ENCODE assay signal across 10 mouse cellular contexts in genomic region chr19:41734685-41735084, GRCm38 (mm10). TPM values are rescaled to one million over a fixed set of nuclear protein-coding genes. Genes with fewer than 3 reads are reported as not detected.
A peak's percentile ranks its signal among the peaks of the same experiment; 100 is the strongest.
DNase-seq lines count a peak whose midpoint lies in the region; ATAC-seq and TF ChIP-seq lines count a peak whose summit lies in the region.
"Had no signal": no experiment of that assay in that cellular context is flagged by ENCODE, and none has a peak within 500 bp of the region (broad histone marks: within the 10 kb centered on the region; RNA-seq: fewer than 3 reads in every experiment).

No protein-coding gene starts in this region.

- no peak overlapping the region for H3K4me2 ChIP-seq in lung, postnatal 0 days (replicated peaks; ENCODE audit: low read depth, low read length)
- H3K4me2 ChIP-seq in forebrain, embryonic 16.5 days (ENCODE audit: low read length), result no peak overlapping the region
- no peak overlapping the region for H3K4me2 ChIP-seq in liver, embryonic 11.5 days
- H3K4me2 ChIP-seq: heart, embryonic 15.5 days; lung, embryonic 15.5 days had no signal

- H3K4me1 ChIP-seq in lung, postnatal 0 days (ENCODE audit: insufficient read depth, low read depth, low read length), result no peaks in the 10 kb centered on the region
- H3K4me1 ChIP-seq in lung, adult 2 months (ENCODE audit: control insufficient read depth, insufficient read depth, low read length), result no peaks in the 10 kb centered on the region
- peaks cover 43% of the 10 kb centered on the region for H3K4me1 ChIP-seq in forebrain, embryonic 16.5 days (replicated peaks; ENCODE audit: control insufficient read depth, insufficient read depth, low read length)
- peaks cover 15% of the 10 kb centered on the region for H3K4me1 ChIP-seq in liver, embryonic 11.5 days (replicated peaks; ENCODE audit: control insufficient read depth, insufficient read depth, low read length)

- intact Hi-C loops in heart, postnatal 25 days (cut with DNase I), result no loop called here

- H3K27me3 ChIP-seq in lung, postnatal 0 days (replicated peaks; ENCODE audit: insufficient read depth, low read length), result 0 out of 2 replicates have a peak, but pooled peaks cover 5% of the 10 kb centered on the region
- no peaks in the 10 kb centered on the region for H3K27me3 ChIP-seq in forebrain, embryonic 16.5 days (replicated peaks; ENCODE audit: control insufficient read depth, insufficient read depth, low read length)
- peaks cover 32% of the 10 kb centered on the region for H3K27me3 ChIP-seq in liver, embryonic 11.5 days (replicated peaks; ENCODE audit: control insufficient read depth, insufficient read depth, low read length)

- DNase-seq in lung, postnatal 0 days (ENCODE audit: low spot score), result no peak
- DNase-seq in lung, adult 2 months, result no peak
- no peak for DNase-seq in liver, embryonic 11.5 days (ENCODE audit: low spot score)
- peak; percentile 53 for DNase-seq in telencephalon, adult 2 months (ENCODE audit: low read depth, low spot score)
- DNase-seq in heart, postnatal 25 days (ENCODE audit: low spot score), result no peak
- no peak for DNase-seq in yolk sac, embryonic 10.5 days (ENCODE audit: low spot score)
- DNase-seq: cerebellum, postnatal 25 days had no signal

- 12% methylated on average over 10 of the region's 10 CpGs for WGBS in lung, postnatal 0 days
- 22% methylated on average over 10 of the region's 10 CpGs for WGBS in lung, adult 2 months
- 7% methylated on average over 10 of the region's 10 CpGs for WGBS in forebrain, embryonic 16.5 days
- 33% methylated on average over 10 of the region's 10 CpGs for WGBS in liver, embryonic 11.5 days

- peak; percentile 26; the same call in 1 of the 2 replicates for ATAC-seq in lung, postnatal 0 days
- ATAC-seq in forebrain, embryonic 16.5 days, result peak; percentile 49
- no peak for ATAC-seq in liver, embryonic 11.5 days (replicated peaks; ENCODE audit: low FRiP score)

- no peak overlapping the region for H3K9ac ChIP-seq in lung, postnatal 0 days (replicated peaks; ENCODE audit: low read depth)
- H3K9ac ChIP-seq in forebrain, embryonic 16.5 days (replicated peaks; ENCODE audit: low read depth, low read length), result 0 out of 2 replicates have a peak overlapping the region, but pooled peaks have one; percentile 12
- 0 out of 2 replicates have a peak overlapping the region, but pooled peaks have one; percentile 20 for H3K9ac ChIP-seq in liver, embryonic 11.5 days (ENCODE audit: low read depth, low read length)
- H3K9ac ChIP-seq: heart, embryonic 15.5 days; lung, embryonic 15.5 days had no signal

- 0 out of 2 replicates have a peak, but pooled peaks cover 5% of the 10 kb centered on the region for H3K9me3 ChIP-seq in lung, postnatal 0 days (ENCODE audit: low read length)
- peaks cover 10% of the 10 kb centered on the region for H3K9me3 ChIP-seq in forebrain, embryonic 16.5 days (ENCODE audit: control insufficient read depth, low read length)
- H3K9me3 ChIP-seq in liver, embryonic 11.5 days (ENCODE audit: control insufficient read depth, low read length), result no peaks in the 10 kb centered on the region
- H3K9me3 ChIP-seq: lung, embryonic 15.5 days had no signal

- H3K4me3 ChIP-seq in lung, postnatal 0 days (ENCODE audit: low read depth, low read length), result no peak overlapping the region
- no peak overlapping the region for H3K4me3 ChIP-seq in lung, adult 2 months (replicated peaks; ENCODE audit: extremely low read depth, low read depth, low read length)
- no peak overlapping the region for H3K4me3 ChIP-seq in forebrain, embryonic 16.5 days (replicated peaks; ENCODE audit: low read length)
- H3K4me3 ChIP-seq in liver, embryonic 11.5 days (ENCODE audit: low read depth, low read length), result no peak overlapping the region
- H3K4me3 ChIP-seq: heart, embryonic 15.5 days; lung, embryonic 15.5 days had no signal

- no peak overlapping the region for H3K27ac ChIP-seq in lung, postnatal 0 days (ENCODE audit: low read length)
- H3K27ac ChIP-seq in forebrain, embryonic 16.5 days (ENCODE audit: low read length), result no peak overlapping the region
- no peak overlapping the region for H3K27ac ChIP-seq in liver, embryonic 11.5 days (ENCODE audit: low read depth, low read length)
- H3K27ac ChIP-seq: heart, embryonic 15.5 days; lung, embryonic 15.5 days had no signal

- TF ChIP-seq CTCF in lung, postnatal 0 days (IDR thresholded peaks at IDR 0.05), result no peak
- TF ChIP-seq CTCF in lung, adult 2 months (IDR thresholded peaks at IDR 0.05; ENCODE audit: insufficient read depth, low read length), result no peak

- no peak for TF ChIP-seq EP300 in lung, postnatal 0 days (IDR thresholded peaks at IDR 0.05)

- no peak for TF ChIP-seq POLR2A in lung, adult 2 months (IDR thresholded peaks at IDR 0.05; ENCODE audit: borderline replicate concordance, extremely low read depth, low read depth, low read length)

- H3K36me3 ChIP-seq in lung, postnatal 0 days (ENCODE audit: insufficient read depth, low read length), result no peaks in the 10 kb centered on the region
- peaks cover 3% of the 10 kb centered on the region; the same call in 1 of the 2 replicates for H3K36me3 ChIP-seq in forebrain, embryonic 16.5 days (ENCODE audit: control insufficient read depth, insufficient read depth)
- H3K36me3 ChIP-seq in liver, embryonic 11.5 days (ENCODE audit: control insufficient read depth, insufficient read depth, low read length), result no peaks in the 10 kb centered on the region
- H3K36me3 ChIP-seq: heart, embryonic 15.5 days; lung, embryonic 15.5 days had no signal

RNA-seq across cellular contexts. Expression of gene Slit1, which starts 8.8 kb away (rescaled TPM):
- 0.10 and 0.16 TPM in 2 replicates for polyA plus RNA-seq in lung, postnatal 0 days (2015; fragmentation: Nextera tagmentation; extraction: Ambion mirVana)
- polyA plus RNA-seq in lung, adult 2 months (2012; rRNA removed), result 0.03 and 0.13 TPM in 2 replicates
- polyA plus RNA-seq in forebrain, embryonic 16.5 days (2015; fragmentation: Nextera tagmentation; extraction: Ambion mirVana), result 18.2 and 21.3 TPM in 2 replicates
- polyA plus RNA-seq in liver, embryonic 11.5 days (2014; fragmentation: Nextera tagmentation; extraction: Ambion mirVana), result 0.16 and 0.26 TPM in 2 replicates
- total RNA-seq in heart, postnatal 25 days (2021), result under 1 TPM; 0.17 to 0.31 TPM

Comparison
In these comparisons a context has a peak if more than half of its experiments do, and no peak if none do; other contexts are left out.
1. RNA of gene Slit1, which starts 8.8 kb away (polyA plus RNA-seq): 18.2 to 21.3 TPM in forebrain, embryonic 16.5 days; 0.16 to 0.26 TPM in liver, embryonic 11.5 days, 0.10 to 0.16 TPM in lung, postnatal 0 days and 0.03 to 0.13 TPM in lung, adult 2 months; every median in the first group is over 10 times any median in the second.